Mouse (Mus musculus) gastrocnemius, adult 2 months (tissue): ENCODE measurements at regions not wholly inside any gene's neighbourhood (a gene's known extent, or its start where the extent isn't known, plus 50 kb on each side); places are given as distances from the start of the nearest gene placed in this dataset.

Experiments used
- DNase-seq: peaks from one replicate; pipeline ENCODE4 v3.0.0; 2022
- H3K27ac ChIP-seq: fragments of 200-600 bp; 2 replicates; pipeline ENCODE4 v1.8.1; 2022; ENCODE audit warnings: mild to moderate bottlenecking
- H3K4me3 ChIP-seq: fragments of 200-600 bp; 2 replicates; pipeline ENCODE4 v1.8.1; 2022; ENCODE audit warnings: mild to moderate bottlenecking, moderate library complexity
- CTCF ChIP-seq: fragments of 200-600 bp; IDR thresholded peaks from 2 replicates; pipeline ENCODE4 v1.8.1; 2022; ENCODE audit warnings: antibody characterized with exemption, mild to moderate bottlenecking, moderate library complexity
- intact Hi-C: fragments of 180-260 bp; cut with DNase I; formaldehyde crosslinking; loops from one replicate; pipeline ENCODE4 v1.15.1; 2025

- intact Hi-C loops, result no loop called here
- H3K4me3 ChIP-seq, result no peak overlapping the region
- no peak for DNase-seq
- no peak for TF ChIP-seq CTCF
- H3K27ac ChIP-seq, result no peak overlapping the region
Measured at GRCm38 (mm10) chr5:64472415-64472814, 316.3 kb downstream of the Tbc1d1 start.

- no peak for DNase-seq
- intact Hi-C loops, result no loop called here
Measured at GRCm38 (mm10) chr5:64474868-64475267, 318.8 kb downstream of the Tbc1d1 start.

GRCm38 (mm10) chr5:64475736-64476519 is 319.8 kb downstream of the Tbc1d1 start:
- Histone ChIP-seq H3K4me3 (no peak overlapping the region), H3K27ac (no peak overlapping the region)
- intact Hi-C loops, result no loop called here
- DNase-seq, result no peak
- no peak for TF ChIP-seq CTCF

More at GRCm38 (mm10) chr5:64474868-64475267, 318.8 kb downstream of the Tbc1d1 start:
- Histone ChIP-seq H3K4me3 (no peak overlapping the region), H3K27ac (no peak overlapping the region)
- TF ChIP-seq CTCF, result no peak

- no peak for DNase-seq
- TF ChIP-seq CTCF, result no peak
- Histone ChIP-seq H3K27ac (no peak overlapping the region), H3K4me3 (no peak overlapping the region)
- intact Hi-C loops, result no loop called here
Measured at GRCm38 (mm10) chr5:64476641-64477369, 320.7 kb downstream of the Tbc1d1 start.

- H3K4me3 ChIP-seq, result no peak overlapping the region
- DNase-seq, result no peak
- TF ChIP-seq CTCF, result no peak
- H3K27ac ChIP-seq, result no peak overlapping the region
- intact Hi-C loops, result no loop called here
Measured at GRCm38 (mm10) chr5:64478143-64478542, 322.0 kb downstream of the Tbc1d1 start.

- intact Hi-C loops, result loop anchor here (1.0 kb wide), 1 partner anchor 28 kb away; no protein-coding TSS in a partner anchor
- no peak for DNase-seq
- TF ChIP-seq CTCF, result peak; percentile 16; the same call in 1 of the 2 replicates
- H3K4me3 ChIP-seq, result no peak overlapping the region
- H3K27ac ChIP-seq, result no peak overlapping the region
Measured at GRCm38 (mm10) chr5:64478599-64479214, 322.6 kb downstream of the Tbc1d1 start.

GRCm38 (mm10) chr5:64479315-64479714 is 323.2 kb downstream of the Tbc1d1 start:
- no peak overlapping the region for H3K27ac ChIP-seq
- DNase-seq, result no peak
- intact Hi-C loops, result loop anchor here (1.0 kb wide), 1 partner anchor 27 kb away; no protein-coding TSS in a partner anchor
- TF ChIP-seq CTCF, result no peak
- H3K4me3 ChIP-seq, result no peak overlapping the region

GRCm38 (mm10) chr5:64485043-64485442 is 318.1 kb upstream of the Klf3 start:
- H3K4me3 ChIP-seq, result no peak overlapping the region
- intact Hi-C loops, result loop anchor here (5.0 kb wide), 1 partner anchor 93 kb away; no protein-coding TSS in a partner anchor
- no peak for TF ChIP-seq CTCF
- no peak for DNase-seq
- no peak overlapping the region for H3K27ac ChIP-seq

- intact Hi-C loops, result loop anchor here (5.0 kb wide), 1 partner anchor 94 kb away; no protein-coding TSS in a partner anchor
- H3K4me3 ChIP-seq, result no peak overlapping the region
- H3K27ac ChIP-seq, result no peak overlapping the region
- no peak for DNase-seq
- TF ChIP-seq CTCF, result no peak
Measured at GRCm38 (mm10) chr5:64485856-64486255, 317.3 kb upstream of the Klf3 start.

- DNase-seq, result no peak
- intact Hi-C loops, result loop anchor here (5.0 kb wide), 1 partner anchor 94 kb away; no protein-coding TSS in a partner anchor
- H3K27ac ChIP-seq, result no peak overlapping the region
- H3K4me3 ChIP-seq, result no peak overlapping the region
- TF ChIP-seq CTCF, result no peak
Measured at GRCm38 (mm10) chr5:64486761-64487160, 316.4 kb upstream of the Klf3 start.

- intact Hi-C loops, result loop anchor here (5.0 kb wide), 1 partner anchor 96 kb away; no protein-coding TSS in a partner anchor
- DNase-seq, result no peak
- TF ChIP-seq CTCF, result no peak
- H3K27ac ChIP-seq, result peak overlapping the region; percentile 48; the same call in 1 of the 2 replicates
- H3K4me3 ChIP-seq, result peak overlapping the region; percentile 62
Measured at GRCm38 (mm10) chr5:64487698-64488398, 315.3 kb upstream of the Klf3 start.
